Mouse (Mus musculus): ENCODE measurements at regions not wholly inside any gene's neighbourhood (a gene's known extent, or its start where the extent isn't known, plus 50 kb on each side); places are given as distances from the start of the nearest gene placed in this dataset.

DNA sequence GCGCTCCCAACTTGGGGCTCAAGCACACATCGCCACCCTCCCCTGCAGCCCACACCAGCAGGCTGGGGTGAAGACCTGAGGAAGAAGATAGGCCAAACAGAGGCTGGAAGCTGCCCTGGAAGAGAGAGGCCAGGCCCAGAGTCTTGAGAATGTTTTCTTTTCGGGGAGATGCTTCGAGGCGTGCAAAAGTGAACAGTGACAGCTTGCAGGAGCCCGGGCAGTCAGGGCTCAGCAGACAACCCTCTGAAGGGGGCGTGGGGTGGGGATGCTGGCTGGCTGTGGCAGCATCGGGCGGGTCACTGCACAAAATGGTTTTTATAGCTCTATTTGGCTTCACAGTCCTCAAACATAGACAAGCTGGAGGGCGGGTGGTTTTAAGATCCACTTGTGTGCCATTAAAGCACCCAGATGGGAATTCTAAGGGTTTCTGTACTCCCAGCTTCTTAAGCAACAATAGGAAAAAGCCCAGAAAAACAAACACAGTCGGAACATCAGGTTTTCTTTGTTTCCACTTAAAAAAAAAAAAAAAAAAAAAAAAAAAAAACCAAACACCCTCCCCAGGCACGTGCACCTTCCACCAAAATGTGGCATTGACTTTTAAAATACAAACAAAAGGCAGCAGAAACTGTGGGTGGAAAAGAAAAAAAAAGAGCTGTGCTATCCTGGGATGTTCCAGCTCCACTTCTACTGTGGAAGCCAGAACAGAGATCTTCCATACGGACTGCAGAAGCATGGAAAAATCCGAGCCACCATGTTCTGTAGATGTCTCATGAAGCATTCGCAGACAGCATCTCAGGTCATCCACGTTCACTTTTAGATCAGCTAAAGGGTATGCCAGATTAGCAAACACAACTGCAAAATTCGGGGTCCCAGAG lies 123.5 kb downstream of the Ly86 start:
- DNase-seq (ENCODE audit: low spot score): no peak

DNA sequence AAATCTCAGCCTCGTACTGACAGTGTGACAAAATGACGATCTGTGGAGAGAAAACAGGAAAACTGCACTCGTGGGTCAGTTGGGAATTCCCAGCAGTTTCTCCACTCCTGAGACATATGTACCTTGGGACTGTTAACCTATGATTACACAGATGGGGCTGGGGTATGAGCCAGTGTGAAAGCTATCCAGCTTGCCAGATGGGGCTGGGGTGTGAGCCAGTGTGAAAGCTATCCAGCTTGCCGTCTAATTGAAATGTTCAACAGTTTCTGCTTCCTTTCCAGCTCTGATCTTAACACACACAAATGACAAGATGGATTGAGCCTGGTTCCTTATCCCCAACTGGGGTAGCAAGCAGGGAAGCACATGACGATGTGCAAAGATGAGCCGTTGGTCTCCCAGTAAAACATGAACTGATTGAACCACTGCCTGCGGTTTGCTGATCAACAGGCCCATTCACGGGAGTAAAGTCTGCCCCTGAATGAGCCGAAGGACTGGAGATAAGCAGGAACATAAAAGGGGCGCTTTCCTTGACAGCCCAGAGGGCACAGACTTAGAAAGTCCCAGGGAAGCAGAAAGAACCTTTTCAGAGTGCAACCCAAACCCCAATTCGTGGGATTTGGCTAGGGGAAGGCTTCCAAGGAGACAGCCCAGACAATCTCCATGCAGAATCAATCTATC lies 125.4 kb downstream of the Ly86 start:
- no peak for DNase-seq (ENCODE audit: low spot score)

DNA sequence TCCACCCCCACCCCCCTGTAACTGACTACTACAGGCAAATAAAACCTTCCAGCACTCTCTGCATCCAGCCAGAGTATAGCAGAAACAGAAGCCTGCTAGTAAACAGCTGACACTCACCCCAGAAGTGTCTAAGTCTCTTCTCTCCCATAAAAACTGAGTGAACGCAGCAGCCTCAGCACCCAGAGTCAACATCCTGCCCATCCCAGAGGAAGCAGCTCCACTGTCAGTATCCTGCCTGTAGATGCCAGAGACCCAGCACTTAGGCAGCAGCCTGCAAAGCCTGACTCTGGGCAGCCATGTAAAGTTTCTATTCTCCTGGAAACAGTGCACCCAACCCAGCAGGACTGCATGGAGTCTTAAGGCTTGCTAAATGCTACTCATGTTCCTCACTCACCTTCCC lies 128.4 kb downstream of the Ly86 start:
- no peak for DNase-seq (ENCODE audit: low spot score)

DNA sequence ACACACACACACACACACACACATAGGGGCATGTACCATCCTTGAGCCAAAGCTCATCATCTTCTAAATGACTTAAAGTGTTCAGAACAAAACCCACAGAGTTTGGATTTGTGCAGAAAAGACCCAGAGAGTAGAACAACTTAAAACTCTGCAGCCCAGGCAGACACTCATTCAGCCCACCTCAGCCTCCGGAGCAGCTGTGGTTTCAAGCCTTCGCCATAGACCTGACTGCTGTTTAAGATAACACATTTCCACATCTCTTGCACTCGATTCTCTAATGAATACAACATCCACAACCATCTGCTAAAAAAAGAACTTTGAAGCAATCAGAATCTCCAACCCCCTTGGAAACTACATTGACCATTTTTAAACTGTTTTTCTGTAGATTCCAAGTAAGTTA lies 130.8 kb downstream of the Ly86 start:
- no peak for DNase-seq (ENCODE audit: low spot score)

DNA sequence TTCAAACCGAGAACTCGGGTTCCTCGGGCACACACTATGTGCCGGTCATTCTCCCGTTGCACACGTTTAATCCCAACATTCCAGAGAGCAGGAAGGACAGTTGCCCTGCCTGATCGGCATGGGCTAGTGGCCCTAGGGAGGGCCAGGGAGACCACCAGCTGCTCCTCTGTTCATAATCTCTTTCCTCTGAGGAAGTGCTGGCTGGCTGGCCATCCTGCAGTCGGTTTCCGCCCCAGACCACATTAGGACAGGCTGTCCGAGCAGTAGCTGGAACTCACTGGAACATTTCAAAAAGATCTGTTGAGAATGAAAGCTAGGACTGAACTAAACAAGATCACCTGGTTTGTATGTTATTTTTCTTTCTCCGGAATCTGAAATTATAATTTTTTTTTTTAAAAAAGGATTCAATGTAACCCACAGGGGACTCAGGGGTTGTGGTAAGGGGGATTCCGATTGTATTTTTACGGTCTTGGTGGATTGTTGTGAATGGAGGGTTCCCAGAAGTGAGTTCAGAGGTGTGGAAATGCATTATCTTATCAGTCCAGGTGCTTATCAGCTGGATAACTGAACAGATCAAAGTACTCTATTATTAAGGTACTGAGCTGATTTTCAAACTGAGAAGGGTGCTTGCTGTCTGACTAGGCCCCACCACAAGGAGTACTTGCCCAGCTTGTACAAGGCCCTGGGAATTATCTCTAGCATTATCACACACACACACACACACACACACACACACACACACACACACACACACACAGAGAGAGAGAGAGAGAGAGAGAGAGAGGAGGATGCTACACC lies 131.4 kb downstream of the Ly86 start:
- DNase-seq (ENCODE audit: low spot score): no peak

DNA sequence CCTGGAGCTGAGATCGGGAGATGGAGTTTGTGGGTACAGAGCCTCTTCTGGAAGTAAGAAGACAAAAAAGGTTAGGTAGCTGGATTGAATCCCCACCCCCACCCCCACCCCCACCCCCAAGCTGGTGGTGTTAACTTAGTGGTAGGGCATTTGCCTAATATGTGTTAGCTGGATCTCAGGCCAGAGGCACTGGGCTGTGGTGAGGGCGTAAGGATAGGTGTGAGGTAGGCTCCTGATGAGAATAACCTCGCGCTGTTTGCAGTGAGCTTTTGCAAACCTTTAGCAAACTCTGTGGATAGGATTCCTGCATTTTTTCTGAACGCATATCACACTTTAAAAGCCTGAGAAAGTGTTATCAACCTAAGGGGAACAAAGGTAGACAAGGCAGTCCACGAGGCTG lies 132.3 kb downstream of the Ly86 start:
- DNase-seq (ENCODE audit: low spot score): no peak

DNA sequence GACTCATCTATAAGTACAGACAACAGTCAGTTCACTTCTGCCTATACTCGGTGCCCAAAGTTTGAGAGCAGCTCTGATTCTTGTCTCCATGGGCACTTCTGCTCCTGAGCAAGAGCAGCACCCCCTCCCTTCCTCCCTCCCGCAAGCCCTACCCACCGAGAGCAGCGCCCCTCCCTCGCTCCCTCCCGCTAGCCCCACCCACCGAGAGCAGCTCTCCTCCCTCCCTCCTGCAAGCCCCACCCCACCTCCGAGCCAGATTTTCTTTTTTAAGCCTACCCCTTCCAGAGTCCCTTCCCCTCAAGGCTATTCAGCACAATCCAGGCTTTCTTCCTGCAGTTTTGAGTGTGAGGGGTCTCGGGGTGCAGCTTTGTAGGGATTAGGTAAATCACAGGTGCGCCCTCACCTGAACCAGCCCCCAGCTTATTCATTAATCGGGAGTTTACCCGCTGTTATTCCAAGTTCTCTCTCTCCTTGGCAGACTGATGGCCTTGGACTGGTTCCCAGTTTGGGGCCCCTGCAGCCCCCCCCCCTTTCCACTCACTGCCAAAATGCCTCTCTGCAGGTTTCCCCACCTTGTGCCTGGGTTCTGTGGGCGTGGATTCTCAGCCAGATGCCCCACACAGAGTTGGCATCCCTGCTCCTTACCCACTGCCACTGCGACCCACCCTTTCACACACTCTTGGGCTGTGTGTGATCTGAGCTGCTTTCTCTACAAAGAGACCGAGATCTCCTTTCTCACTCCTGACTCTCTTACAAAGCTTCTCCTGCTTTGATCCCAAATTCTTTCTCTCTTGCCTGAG lies 132.9 kb downstream of the Ly86 start:
- no peak for DNase-seq (ENCODE audit: low spot score)

DNA sequence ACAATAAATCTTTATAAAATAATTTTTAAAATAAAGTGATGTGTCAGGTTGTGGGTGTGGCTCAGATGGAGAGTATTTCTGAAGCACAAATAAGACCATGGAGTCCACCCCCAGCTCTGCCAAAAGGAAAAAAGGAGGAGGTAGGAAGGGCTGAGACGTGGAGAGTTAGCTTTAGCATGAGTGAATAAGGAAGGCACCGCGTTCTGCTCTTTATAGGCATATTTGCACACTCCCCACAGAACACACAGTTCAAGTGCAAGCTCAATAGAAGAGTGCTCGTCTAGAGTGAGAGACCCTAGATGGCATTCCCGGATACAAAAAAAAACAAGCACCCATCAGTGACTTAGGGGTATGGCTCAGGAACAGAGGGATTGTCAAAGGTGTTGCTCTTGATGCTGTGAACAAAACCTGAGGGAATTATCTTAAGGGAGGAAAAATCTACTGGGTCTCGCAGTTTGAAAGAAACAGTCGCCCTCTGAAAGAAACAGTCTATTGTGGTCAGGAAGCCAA lies 134.2 kb downstream of the Ly86 start:
- no peak for DNase-seq (ENCODE audit: low spot score)

DNA sequence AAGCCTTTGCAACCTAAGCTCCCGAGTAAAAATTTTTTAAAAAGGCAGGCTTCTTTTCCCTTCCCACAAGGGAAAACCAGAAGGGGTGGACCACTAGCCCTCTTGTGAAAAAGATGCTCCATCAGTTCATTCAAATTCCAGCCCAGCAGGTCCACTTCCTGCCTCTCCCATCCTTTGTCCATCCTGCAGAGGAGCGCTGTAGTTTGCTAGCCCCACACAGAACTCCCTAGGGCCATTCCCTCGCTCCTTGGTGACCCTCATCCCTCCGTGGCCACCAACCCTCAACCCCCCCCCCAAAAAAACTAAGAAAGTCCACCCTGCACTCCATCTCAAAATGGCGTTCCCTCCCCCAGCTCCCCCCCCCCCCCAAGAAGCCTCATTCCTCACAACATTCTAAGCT lies 136.5 kb downstream of the Ly86 start:
- DNase-seq (ENCODE audit: low spot score): no peak

DNA sequence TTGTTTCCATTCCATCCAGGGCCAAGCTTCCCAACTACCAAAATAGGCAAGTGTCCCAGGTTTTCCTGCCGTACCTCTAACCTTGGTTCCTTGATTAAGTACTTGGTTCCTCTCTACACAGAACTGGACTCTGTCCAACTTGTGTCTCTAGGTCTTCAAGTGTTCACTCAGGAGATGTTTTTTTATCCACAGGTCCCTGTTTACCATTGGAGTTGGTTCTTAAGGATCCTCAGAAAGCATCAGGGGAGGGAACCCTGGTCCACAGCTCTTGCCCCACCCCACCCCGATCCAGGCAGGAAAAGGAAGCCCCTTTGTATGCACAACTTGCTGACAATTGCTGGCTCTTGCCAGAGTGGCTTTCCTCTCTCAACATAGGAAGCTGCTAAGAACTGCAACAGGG lies 137.0 kb downstream of the Ly86 start:
- DNase-seq (ENCODE audit: low spot score): no peak

DNA sequence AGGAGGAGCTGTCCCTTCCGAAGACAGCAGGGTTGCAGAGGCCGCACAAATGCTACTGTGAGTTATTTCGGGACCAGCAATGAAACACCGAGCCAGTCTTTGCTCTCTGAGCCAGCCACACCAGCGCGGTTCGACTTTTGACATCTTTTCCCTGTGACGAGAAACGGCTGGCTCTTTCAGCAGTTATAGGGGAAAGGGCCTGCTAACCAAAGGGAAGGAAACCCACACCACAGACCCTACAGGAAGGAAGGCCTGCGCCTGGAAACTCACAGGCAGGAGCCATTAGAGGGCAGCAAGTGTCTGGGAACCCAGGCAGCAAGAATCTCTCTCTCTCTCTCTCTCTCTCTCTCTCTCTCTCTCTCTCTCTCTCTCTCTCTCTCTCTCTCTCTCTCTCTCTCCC lies 137.6 kb downstream of the Ly86 start:
- peak; percentile 29 for DNase-seq (ENCODE audit: low spot score)

DNA sequence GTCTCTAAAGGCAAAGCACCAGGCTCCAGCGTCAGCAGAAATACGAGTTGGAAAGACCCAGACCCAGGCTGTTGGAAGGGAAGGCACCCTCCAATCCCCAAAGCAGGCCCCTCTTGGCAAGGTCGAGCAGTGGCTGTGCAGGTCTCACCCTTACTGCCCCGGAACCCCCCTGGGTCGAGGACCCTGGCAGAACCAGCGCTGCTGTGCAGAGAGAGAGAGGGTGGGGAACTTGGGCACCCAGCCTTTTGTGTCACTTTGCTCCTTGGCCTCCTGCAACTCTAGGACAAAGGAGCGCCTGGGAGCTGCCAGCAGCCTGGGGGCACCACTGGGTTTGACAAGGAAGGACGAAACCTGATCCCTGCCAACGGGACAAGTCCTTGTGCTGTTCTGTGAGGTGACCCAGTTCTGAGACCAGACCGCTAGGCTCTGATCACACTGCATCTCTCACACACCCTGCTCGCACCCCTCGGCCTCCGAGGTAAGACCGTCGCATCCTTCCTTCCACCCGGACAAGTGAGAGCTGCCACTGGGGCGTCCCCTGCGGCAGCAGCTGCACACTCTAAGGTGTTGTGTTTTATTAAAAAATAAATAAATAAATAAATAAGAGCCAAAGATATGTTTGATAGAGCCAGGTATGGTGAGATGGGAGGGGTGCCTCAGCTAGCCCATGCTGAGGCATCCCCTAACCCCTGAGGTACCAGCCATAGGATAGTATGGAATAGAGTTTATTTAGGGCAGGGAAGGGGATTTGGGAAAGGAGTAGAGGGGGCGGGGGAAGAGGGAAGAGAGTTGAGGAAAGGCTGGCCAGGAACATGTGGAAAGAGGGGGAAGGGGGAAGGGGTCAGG lies 138.2 kb downstream of the Ly86 start:
- no peak for DNase-seq (ENCODE audit: low spot score)

DNA sequence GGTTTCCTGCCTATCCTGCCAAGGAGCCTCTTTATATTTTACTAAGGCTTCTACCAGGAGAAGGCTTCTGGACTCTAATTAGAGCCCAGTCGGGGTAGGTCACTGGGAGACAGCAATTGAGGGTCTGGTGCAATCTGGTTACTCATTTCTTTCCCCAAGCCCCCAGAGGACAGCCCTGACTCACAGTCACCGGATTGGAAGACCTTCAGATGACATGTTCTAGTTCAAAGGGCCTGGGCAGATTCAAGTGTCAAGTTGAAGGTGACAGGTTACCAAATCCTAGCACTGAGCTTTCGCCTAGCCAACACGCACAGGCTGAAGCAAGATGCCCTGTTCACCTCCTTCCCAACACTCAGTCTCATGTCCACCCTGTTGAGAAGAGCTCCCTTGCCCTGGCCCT lies 139.6 kb downstream of the Ly86 start:
- DNase-seq (ENCODE audit: low spot score): no peak

DNA sequence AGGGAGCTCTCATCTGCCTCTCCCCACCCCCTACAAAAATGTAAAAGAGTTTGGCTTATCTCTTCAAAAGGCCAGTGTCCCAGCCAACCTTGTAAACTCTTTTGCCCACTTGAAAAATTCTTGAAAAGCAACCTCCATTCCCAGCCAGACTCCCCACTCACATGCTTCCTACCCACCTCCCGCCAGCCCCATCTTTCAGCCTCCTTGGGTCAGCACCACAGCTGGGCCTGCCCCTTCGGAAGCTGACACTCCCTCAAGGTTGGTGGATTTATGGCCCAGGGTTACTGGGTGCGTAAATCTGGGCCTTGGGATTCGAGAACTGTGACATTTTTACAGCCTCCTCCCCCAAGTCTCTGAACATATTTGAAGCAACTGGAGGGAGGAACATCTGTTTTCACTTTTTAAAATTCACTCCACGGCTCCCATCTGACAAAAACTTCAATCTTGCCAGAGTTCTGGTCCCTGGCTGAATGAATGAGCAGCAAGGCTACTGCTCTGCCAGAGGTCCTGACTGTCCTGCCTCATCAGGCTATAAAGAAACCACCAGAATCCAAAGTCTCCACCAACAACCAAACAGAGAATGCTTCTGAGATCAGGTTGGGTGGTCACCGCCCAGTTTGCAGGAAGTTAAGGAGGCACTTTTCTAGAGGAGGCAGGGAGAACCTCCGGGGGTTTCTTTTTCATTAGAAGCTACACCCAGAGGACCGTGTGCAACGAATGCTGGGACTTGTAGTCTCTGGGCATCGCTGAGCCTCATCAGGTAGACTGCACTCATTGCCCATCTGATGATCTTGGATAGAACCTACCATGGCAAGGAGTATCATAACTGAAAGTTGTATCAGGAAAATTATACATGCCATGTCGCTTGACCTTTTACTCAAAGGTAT lies 147.3 kb downstream of the Ly86 start:
- DNase-seq (ENCODE audit: low spot score): no peak

DNA sequence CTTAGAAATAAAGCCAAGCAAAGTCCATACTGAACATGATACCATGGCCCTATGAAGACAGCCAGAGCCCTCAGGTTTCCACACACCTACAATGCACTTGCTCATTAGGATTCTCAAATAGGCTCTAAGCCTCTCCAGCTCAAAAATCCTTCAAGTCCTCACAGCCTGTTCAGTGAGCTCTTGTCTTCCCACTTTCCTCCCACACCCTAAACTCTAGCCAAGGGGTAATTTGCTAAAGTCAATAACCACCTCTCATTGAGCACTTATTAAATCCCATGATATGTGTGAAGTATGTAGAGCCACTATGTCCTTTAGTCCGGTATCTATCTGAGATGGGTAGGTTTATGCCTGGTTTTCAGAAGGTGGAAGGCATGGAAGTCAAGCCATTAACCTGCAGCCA lies 148.3 kb downstream of the Ly86 start:
- DNase-seq (ENCODE audit: low spot score): no peak

DNA sequence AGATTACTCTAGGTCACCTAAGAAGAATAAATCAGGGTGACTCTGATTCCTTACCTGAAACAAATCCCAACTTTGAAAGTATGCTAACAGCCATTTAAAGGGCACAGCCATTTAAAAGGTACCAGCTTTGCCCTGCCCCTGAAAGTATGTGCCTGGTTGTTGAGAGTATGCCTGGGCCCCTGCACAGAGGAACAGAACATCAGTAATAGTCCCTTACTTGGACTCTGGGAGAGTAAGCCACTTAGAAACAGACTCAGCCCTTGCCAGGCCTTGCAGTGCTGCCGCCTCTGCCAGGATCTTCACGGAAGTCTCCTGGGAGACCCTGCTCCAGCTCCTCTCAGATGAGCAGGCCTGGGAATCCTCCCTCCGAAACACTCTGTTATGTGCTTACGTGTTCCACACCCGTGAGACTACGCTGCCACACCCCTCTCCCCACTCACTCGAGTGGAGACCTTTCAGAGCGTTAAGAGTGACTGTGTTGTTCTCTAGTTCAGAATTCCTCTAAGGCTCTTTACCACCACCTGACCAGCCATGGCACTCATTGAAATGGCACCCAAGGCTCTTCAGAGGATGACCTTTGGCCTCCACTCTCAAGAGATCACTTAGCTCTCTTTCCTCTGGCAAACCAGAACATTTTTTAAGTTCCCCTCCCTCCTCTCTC lies 150.4 kb downstream of the Ly86 start:
- DNase-seq (ENCODE audit: low spot score): no peak

DNA sequence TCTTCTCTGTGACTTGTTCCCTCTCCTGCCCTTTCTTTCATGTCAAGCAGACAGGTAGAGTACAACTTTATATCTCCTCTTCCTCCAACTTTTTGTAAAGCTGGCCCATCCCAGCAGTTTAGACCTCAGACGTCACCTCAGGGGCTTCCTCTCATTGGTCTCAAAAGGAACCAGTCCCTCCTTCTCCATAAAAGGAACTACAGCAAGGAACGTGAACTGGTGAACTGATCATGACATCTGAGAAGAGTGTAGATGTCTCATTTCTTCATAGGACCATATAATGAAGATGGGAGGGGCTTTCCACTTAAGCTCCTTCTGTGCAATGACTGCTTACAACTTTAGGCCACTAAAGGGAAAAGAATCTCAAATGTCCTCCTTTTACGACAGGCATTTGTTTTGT lies 153.0 kb downstream of the Ly86 start:
- DNase-seq (ENCODE audit: low spot score): no peak

DNA sequence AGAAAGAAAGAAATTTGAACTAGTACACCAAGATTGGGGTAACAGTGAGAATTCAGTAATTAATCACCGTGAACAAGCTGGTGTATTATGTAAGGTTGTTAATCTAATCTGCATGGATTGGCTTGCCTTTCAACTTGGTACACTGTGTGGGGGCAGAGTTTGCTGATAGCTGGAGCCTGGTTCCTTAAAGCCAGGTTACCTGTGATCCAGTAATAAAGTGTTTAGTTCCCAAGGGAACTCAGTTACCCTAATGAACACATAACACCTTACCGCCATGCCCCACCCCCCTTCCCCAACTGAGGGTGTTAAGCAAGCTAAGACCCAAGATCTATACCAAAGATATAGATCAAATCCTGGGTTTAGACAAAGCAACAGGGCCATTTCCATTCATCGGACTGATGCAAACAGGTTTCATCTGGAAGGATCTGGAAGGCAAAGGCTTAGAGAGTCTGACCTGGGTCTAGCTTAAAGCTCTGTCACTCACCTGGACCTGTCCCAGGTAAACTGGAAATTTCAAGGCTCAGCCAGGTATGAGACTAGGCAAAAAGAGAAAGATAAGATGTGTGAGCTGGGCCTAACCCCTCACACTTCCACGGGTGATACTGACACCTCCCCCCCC lies 155.8 kb downstream of the Ly86 start:
- DNase-seq (ENCODE audit: low spot score): no peak

DNA sequence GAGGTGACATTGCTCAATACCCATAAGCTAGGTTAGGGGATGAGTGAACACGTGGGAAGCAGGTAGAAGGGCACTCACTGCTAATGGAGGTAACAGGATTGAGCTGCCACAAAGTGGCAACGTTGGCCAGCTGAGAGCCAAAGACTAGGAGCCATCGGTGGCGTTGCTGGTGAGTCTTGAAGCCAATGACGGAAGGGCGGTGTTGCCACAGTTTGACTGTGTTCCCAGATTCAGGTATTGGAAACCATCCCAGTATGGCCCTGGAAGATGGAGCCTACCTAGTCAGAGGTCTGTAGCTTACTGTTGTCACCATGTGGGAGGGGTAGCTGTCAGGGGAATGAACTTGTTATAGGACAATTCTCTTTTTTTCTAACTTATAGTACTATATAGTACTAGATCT lies 158.4 kb downstream of the Ly86 start:
- DNase-seq (ENCODE audit: low spot score): no peak

Measured in urinary bladder, postnatal 25 days (tissue).